Mouse (Mus musculus) bone marrow, adult 2 months (tissue): ENCODE data around the gene Cacna1d.

ENCODE experiments used
- CTCF ChIP-seq: fragments of 200-500 bp; IDR thresholded peaks from 2 replicates; pipeline ENCODE4 v1.5.1; 2011; ENCODE audit warnings: low read length, control low read depth; ENCODE audit not compliant: control insufficient read depth, insufficient read depth
- POLR2A ChIP-seq: fragments of 200-500 bp; IDR thresholded peaks from 2 replicates; pipeline ENCODE4 v1.6.1; 2011; ENCODE audit warnings: low read depth, mild to moderate bottlenecking, control low read depth, low read length, borderline replicate concordance; ENCODE audit not compliant: control insufficient read depth

DNA sequence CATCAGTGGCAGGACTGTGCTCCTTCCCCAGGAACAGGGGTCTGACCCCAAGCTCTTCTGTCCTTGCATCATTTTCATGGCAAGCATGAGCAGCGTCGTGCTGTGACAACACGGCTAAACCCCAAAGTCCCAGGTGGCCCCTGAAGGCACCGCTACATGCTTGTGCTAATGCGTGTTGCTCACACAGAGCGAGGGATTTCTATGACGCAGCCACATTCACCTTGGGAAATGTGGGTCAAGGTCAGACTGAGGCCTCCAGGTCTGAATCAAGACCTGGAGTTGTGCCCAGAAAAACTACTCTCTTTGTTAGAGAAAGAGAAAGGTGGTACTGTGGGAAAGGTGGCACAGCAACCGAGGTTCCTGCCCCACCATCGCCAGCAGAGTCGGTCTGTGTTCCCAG, 355.9 kb downstream of the Cacna1d start:
- TF ChIP-seq POLR2A: no peak
- TF ChIP-seq CTCF: no peak
